Mouse (Mus musculus) Muller cell, postnatal 12 days (primary cell): ENCODE results near the gene Cc2d2b.

ENCODE experiments used
- DNase-seq: peaks from one replicate; pipeline ENCODE4 v3.0.0-alpha.2; 2015; ENCODE audit errors: inconsistent ontology term

Cc2d2b gene

DNA sequence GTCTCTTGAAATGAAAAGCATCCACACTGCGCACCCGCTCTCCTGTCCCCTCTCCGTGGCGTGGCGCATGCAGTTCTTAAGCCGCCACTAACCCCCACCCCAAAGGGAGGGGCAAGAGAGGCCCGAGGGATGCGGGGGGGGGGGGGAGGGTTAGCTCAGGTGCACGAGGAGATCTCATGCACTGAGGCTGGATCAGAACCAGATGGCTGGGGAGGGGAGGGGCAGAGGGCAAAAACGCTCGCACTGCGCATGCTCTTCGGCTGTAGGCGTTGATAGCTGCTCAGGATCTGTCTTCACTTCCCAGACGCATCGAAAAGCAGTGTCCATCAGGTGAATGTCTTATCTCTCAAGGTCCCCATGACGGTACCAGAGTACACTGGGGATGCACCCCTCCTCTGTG lies at the start of gene Cc2d2b:
TSS of gene Cc2d2b (plus strand) at position 195 of the 400 bp plus-strand sequence.
- DNase-seq: no peak

DNA sequence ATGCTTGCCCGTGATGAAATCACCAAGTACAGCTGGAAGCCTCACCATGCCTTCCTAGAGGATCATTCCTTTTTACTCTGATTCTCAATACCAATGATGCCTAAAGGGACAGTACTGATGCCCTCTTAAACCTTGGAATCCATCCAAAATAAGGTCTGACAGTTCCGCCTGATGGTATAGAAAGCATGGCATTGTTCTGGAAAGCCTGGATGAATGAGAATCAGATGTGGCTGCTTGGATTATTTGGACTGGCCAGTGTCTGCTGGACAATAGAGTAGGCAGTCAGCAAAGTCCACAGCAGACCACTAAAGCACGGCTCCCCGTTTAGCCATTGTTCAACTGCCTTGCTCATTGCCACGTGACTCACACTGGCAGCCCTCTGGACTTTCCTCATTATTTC lies 48.7 kb upstream of the Cc2d2b start:
- peak; percentile 62 for DNase-seq

DNA sequence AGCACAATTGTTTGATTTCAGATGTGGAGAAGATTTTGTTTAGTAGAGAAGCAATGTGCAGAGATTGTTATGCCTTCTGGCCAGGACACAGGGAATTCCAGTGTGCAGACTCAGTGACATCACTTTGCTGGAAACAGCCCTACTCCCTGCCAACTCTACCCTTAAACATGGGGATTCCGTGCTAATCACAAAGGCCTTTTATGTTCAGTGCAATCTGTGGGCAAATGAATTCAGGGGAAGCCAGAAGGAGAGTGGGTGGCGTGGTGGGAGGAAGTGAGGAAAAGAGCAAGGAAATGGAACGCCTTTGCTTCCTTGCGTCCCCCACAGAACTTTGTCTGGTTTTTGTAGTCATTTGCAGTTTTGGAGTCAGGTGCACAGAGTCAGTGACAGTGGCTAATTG lies 46.1 kb upstream of the Cc2d2b start:
- DNase-seq: peak; percentile 73

DNA sequence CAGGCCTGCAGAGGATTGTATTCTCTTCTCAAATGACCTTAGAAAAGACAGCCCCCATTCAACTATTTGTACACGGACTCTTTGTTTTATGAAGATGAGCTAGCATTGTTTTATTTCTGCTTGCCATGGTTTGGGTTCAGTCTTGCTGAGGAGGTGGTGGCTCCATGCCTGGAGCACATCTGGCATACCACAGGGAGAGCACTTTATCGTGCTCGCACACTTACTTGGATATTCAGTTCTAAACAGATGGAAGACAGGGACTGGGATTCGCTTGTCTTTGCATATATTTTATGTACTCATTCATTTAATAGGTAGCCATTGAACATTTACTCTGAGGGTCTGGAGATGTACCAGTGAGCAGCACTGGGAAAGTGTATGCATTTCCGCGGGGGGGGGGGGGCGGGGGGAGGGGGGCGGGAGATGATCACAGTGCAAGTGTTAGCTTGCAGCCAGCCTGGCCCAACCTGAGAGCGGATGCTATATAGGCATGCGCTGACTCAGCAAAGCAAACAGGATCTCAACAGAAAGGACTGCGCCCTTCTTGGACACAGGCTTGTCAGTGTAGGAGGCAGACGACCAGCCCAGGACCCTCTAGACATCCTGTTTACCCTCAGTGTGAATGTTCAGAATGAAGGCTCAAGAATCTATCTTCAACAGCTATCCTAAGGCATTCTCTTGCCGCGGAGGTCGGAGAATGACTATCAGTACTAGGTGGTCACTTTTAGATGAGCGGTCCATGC lies 35.5 kb upstream of the Cc2d2b start:
- DNase-seq: no peak

DNA sequence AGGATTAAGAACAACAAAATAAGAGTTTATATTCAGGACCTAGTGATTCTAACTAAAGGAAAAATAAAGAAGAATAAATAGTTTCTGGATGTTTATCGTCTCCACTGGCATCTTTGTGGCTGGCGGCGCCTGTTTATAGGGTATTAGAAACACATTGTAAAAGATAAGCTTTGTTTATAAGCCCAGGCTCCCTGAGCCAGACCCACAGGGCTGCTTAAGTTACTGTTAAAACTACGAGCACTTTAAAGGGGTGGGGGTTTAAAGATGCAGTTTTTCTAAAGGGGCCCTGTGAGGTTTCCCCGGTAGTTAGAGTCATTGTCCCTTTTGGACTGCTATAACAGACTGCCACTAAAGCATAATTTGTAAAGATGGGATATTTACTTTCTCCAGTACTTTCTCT lies 33.9 kb upstream of the Cc2d2b start:
- no peak for DNase-seq

DNA sequence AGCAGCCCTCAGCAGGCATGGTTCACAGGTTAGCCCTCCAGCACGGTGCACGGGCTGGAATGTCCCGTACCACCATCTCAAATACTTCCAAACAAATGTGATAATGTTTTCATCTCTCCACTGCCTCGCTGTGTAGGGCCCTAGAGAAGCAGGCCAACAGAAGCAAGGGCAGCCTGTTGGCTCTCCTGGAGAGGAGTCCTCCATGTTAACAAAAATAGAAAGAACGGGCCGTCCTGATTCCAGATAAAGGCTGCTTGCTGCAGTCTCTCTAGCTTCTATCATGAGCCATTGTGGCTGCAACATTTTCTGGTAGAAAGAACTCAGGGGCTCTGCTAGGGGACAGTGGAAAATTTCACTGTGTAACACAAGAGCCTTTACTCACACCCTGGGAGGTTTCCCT lies 31.6 kb upstream of the Cc2d2b start:
- DNase-seq: no peak

DNA sequence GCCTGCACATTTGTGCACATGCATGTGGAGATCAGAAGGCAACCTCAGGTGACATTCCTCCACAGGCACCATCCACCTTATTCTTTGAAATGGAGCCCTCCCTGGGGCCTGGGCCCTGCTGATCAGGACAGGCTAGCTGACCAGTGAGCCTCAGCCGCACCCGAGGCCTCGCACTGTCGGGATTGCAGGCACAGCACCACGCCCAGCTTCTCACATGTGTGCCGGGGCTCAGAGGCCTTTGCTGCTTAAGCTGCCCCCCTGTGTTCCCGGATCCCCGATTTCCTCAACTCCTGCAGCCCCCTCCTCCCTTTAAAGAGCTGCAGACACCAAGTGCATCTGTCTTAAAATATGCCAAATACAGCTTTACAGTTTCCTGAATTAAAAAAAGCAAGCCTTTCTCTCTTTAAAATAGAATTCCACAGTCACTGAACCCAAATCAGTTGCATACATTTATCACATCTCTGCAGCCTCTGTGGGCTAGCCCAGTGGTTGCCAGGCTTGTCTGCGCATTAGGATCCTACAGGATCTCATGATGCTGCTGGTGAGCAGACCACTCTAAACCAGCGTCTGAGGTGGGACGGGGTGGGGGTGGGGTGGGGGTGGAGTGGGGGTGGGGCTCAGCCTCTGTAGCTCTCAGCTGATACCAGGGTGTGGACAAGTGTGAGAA lies 29.0 kb upstream of the Cc2d2b start:
- DNase-seq: no peak

DNA sequence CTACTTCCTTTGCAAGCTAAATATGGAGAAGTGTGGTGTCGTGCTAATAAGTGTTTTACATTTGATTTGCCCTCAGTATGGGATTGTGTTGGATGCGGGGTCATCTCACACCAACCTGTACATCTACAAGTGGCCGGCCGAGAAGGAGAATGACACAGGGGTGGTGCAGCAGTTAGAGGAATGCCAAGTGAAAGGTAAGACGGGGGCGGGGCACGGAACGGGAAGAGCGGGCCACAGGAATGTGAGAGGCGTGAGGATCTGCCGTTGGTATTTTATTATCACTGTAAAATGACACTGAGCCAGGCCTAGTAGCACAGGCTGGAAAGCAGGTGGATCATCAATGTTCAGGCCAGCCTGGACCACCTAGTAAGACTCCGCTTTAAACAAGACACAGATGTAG lies 28.2 kb upstream of the Cc2d2b start:
- no peak for DNase-seq

DNA sequence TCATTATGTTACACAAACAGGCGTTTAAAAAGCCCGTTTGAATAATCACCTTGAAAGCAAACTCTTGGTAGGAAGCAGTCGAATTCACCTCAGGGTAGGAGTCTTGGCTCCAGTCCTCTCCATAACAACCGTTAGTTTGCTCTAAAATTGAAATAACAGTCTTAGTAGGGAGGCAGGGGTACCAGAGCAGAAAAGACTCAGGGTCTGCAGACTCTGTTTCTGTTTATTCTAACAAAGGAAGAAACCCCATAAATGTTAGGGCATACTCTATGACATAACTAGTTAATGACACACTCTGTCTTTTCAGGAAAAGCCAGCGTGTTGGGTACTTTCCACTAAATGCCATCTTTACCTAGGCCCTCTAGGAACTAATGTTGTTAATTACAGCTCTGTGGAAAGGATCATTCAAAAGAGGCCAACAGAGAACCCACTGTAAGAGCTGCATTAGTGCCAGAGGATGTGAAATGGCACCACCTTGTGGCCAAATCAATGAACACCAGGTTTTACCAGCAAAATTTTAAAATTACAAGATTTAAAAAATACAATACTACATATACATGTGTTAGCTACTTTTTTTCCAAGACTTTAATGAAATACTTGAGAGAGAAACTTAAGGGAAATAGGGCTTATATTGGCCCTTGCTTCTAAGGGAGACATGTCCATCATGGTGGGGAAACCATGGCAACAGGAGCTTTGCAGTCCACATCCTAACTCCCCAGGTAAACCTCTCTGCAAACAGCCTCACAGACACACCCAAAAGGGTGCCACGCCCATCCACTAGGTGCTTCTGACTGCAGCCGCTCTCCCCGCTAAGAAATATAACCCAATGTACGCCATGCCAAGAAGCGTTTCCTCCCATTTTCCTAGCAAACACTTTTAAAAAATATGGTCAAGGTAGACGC lies 26.2 kb upstream of the Cc2d2b start:
- peak; percentile 58 for DNase-seq

DNA sequence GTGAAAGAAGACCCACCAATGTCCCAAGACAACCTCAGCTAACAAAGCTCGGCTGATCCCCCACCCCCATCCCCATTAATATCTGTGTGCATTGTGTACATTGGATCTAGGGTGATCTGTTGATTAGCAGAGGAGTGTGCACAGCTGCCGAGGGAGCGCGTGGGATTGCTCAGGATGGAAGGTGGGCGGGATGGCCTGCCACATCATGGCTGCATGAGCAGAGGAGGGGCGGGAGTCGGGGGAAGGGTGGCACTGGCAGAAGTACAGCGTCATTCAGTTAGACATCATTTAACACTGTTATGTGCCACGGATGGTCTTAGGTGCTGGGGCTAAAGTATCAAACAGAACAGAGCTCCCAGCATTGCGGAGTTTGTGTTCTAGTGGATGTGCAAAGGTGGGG lies 25.0 kb upstream of the Cc2d2b start:
- DNase-seq: no peak

DNA sequence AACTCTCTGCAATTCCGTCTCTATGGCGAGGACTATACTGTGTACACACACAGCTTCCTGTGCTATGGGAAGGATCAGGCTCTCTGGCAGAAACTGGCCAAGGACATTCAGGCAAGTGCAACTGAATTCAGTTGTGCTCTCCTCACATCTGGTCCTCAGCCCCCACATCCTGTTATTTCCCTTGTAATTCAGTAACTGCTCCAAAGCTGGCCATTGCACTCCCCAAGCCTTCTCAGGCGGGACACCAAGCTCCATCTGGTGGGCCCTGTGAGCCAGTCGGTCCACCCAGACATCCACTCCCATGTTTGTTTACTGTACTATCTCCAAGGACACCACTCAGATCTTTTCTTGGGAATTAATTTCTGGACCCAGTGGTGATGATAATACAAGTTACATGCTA lies 22.4 kb upstream of the Cc2d2b start:
- DNase-seq: no peak

DNA sequence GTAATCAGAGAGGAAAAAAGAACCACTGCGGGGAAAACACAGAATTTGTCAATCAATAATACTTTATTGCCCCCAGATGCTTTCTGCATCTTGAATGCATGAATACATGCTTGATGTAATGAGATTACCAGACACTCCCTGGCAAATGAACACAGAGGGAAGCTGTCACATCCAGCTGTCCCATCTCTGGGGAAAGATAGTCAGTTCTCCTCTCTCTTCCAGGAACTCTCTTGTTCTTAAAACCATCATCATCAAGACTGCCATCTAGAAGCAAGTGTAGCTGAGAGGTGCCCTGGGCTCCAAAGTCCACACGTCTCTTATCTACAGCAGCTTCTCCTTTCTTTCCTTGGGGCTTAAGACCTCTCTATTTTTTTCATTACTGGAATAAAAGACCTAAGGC lies 21.9 kb upstream of the Cc2d2b start:
- DNase-seq: no peak

DNA sequence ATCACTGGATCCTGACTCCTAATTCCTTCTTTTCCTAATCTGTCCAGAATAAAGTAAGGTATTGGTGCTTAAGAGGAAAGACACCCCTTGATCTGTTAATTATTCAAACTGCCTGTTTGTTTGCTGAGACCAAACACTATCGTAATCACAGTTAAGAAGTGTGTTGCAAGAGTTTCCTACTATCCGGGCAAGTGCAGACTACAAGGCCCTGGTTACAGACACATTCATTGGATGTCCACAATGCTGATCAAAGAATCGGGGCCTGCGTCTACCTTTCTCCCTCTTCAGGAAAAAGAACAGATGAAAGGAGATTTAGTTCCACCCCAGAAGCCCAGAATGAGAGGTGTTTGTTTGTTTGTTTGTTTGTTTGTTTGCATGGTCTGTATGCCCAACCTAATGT lies 20.3 kb upstream of the Cc2d2b start:
- no peak for DNase-seq

DNA sequence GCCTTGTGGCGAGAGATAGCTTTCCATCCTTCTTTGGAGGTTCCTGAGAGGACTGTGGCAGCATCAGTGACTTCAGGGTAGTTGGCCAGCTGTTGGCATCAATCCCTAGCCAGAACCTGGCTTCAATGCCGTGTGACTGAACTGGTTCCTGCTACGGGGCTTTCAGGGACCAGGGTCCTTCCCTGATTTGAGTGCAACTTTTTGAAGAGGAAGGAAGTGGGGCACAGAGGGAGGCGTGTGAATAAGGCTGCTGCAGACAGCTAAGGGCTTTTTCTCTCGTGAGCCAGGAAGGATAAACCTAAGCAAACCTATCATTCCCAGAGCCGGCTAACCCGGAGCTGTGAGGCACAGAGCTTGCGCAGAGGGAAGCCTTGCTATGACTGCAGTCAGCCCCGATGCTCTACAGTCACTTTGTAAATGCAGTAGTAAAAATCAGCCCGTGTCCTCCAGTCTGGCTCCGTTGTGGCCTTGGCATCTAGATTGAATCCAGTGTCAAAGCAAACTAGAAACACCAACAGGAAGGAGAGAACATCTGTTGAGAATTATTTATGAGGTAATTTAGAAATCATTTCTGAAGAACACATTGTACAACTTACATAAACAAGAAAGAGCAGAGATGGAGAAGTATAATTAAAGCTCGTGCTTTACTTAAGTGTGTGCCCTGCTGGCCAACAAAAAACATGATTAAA lies 19.7 kb upstream of the Cc2d2b start:
- DNase-seq: no peak

DNA sequence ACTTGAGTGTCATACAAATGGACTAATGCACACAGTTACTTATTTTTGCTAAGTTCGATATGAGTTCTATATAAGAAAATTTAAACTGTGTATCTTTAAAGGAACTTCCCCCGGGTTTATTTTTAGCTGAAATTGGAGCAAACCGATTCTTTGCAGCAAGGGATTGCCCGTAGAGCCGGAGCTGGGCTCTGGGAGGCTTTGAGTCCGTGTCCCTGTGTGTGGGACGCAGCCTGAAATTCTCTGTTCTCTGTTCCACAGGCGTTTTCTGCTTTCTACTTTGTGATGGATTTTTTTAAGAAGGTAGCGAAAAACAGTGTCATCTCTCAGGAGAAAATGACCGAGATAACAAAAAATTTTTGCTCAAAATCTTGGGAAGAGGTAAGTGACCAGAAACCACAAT lies 15.1 kb upstream of the Cc2d2b start:
- no peak for DNase-seq

DNA sequence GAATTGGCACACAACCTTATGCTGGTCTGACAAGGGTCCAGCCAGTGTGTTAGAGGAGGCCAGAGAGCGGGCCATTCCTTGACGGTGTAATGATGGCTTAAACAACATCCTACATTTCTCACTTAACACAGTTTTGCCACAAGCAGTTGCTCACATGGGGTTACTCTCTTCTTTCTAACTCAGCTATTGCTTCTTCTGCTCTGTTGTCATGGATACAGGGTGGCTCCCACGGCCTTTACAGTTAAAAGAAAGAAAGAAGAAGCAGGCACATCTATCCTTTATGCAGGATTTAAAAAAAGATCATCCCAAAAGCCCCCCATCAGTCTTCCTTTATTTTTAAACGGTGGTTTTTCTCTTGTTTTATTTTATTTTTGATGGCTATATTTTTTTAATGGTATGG lies 14.7 kb upstream of the Cc2d2b start:
- no peak for DNase-seq

DNA sequence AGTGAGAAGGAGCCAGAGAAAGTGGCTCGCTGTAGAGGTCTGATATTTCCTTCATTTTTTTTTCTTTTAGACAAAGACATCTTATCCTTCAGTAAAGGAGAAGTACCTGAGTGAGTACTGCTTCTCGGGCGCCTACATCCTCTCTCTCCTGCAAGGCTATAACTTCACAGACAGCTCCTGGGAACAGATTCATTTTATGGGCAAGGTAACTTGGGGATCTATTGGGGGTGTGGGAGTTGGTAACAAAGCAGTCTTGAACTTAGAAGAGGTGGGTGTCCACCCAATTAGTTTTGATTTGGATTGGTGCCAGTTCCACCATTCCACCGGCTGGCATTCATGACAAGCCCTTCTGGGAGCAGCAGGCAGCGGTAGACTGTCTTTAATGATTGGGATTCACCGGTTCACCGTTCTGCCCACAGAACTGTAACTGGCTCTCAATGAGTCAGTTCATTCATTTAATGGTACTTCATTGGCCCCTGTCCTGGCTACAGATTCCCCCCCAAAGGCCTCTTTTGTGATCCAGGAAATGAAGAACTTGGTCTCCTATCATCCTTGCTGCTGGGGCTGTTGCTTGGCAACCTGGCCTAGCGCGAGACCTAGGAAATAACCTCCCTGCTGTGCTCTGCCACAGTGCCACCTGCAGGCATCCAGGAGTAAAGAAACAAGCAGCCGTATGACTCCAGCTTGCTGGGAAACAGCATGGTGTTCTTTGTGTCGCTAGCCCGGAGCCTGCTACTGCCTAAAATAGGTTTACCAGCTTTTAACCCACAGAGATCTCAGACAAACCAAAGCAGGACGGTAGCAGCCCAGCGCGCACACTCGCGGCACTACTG lies 11.7 kb upstream of the Cc2d2b start:
- DNase-seq: peak; percentile 79

DNA sequence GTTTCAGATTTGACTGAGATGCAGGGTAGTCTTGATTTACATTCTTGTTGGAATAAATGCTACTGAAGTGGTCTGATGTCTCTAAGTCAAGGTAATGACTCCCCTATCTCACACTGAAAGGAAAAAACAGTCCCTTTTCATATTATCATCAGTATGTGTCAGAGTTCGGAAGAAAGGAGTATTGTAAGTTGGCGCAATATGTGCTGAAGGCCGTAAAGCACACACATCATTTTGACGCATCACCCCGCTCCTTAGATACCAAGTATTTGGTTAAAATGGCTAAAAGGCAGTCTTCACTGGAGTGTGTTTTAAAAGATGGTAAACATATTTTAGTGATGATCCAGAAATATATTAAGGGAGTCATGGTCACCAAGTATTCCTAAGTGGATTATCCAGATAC lies 10.9 kb upstream of the Cc2d2b start:
- no peak for DNase-seq

DNA sequence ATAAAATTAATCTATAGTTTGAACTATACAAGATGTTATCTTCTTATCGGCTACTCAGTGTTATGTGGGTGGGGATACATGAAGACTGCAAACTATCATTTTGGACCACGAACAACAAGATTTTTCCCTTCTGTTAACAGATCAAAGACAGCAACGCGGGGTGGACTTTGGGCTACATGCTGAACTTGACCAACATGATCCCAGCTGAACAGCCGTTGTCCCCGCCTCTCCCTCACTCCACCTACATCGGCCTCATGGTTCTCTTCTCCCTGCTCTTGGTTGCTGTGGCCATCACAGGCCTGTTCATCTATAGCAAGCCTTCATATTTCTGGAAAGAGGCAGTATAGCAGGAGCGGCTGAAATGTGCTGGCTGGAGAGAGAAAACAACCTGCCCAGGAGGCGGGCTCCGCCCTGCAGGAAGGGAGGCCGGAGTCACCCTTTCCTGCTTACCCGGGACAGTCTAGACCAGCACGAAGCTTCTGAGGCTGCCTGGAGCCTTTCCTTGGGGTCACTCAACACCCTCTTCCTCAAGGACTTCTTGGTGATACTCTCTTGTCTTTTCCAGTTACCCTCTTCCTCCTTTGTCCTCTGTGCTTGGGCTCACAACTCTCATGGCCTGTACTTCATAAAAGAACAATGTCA lies 9.7 kb upstream of the Cc2d2b start:
- DNase-seq: no peak

DNA sequence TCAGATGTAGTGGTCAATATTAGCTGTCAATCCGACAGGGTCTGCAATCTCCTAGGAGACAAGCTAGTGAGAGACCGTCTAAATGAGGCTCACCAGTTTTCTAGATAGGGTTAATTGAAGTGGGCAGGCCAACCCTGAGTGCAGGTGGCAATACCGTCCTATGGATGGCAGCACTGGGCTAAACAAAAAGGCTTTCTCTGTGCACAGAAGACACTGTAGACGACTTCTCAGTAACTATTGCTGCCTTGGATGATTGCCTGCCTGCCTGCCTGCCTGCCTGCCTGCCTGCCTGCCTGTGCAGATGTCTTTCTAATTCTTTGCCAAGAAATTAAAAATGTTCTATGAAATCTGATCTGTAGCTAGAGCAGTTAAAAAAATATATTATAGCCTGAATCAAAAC lies 1.9 kb upstream of the Cc2d2b start:
- no peak for DNase-seq

DNA sequence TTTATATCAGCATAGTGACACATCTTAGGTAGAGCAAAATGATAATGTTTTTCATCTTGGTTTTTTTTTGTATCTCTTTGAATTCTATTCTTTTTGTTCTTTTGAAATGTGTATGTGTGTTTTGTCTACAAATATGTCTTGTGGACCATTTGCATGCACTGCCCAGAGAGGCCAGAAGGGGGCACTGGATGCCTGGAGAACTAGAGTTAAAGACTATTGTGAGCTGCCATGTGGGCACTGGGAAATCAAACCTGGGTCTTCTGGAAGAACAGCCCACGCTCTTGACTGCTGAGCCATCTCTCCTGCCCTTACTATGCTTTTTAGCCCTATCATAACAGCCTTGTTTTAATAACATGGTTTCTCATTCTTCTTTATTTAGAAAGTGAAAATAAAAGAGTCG lies 5.8 kb downstream of the Cc2d2b start:
- DNase-seq: no peak
